Mouse (Mus musculus) heart, adult 11 months (tissue): ENCODE measurements around the gene Cbx1.
A peak's percentile ranks its signal among the peaks of the same experiment; 100 is the strongest.

Experiments
- DNase-seq: peaks from one replicate; pipeline ENCODE4 v3.0.0; 2022

Gene Cbx1

GRCm38 (mm10) chr11:96788871-96789795 is at the start of gene Cbx1:
Gene Cbx1 (plus strand): TSS chr11:96789127.
- peak; percentile 99 for DNase-seq

GRCm38 (mm10) chr11:96740796-96741195 is 48.1 kb upstream of the Cbx1 start:
- no peak for DNase-seq

- DNase-seq: no peak
These were observed 46.9 kb upstream of the Cbx1 start for GRCm38 (mm10) chr11:96741995-96742394.

GRCm38 (mm10) chr11:96743000-96743399 is 45.9 kb upstream of the Cbx1 start:
- no peak for DNase-seq

- no peak for DNase-seq
These were observed 45.0 kb upstream of the Cbx1 start for GRCm38 (mm10) chr11:96743891-96744290.

- DNase-seq: no peak
These were observed 42.3 kb upstream of the Cbx1 start for GRCm38 (mm10) chr11:96746648-96747047.

- no peak for DNase-seq
These were observed 41.4 kb upstream of the Cbx1 start for GRCm38 (mm10) chr11:96747555-96747954.

GRCm38 (mm10) chr11:96755298-96755697 is 33.6 kb upstream of the Cbx1 start:
- no peak for DNase-seq

GRCm38 (mm10) chr11:96757421-96757820 is 31.5 kb upstream of the Cbx1 start:
- DNase-seq: no peak

- no peak for DNase-seq
These were observed 30.5 kb upstream of the Cbx1 start for GRCm38 (mm10) chr11:96758402-96758801.

GRCm38 (mm10) chr11:96760042-96760441 is 28.9 kb upstream of the Cbx1 start:
- peak; percentile 96 for DNase-seq

- no peak for DNase-seq
These were observed 26.9 kb upstream of the Cbx1 start for GRCm38 (mm10) chr11:96761984-96762383.

GRCm38 (mm10) chr11:96762742-96763470 is 26.0 kb upstream of the Cbx1 start:
- peak; percentile 95 for DNase-seq

GRCm38 (mm10) chr11:96764511-96765350 is 24.2 kb upstream of the Cbx1 start:
- DNase-seq: peak; percentile 83

- peak; percentile 98 for DNase-seq
These were observed 23.3 kb upstream of the Cbx1 start for GRCm38 (mm10) chr11:96765645-96766044.

GRCm38 (mm10) chr11:96766555-96766954 is 22.4 kb upstream of the Cbx1 start:
- DNase-seq: no peak

- DNase-seq: peak; percentile 83
These were observed 21.8 kb upstream of the Cbx1 start for GRCm38 (mm10) chr11:96767096-96767495.

- DNase-seq: no peak
These were observed 20.7 kb upstream of the Cbx1 start for GRCm38 (mm10) chr11:96768240-96768639.

- DNase-seq: no peak
These were observed 17.5 kb upstream of the Cbx1 start for GRCm38 (mm10) chr11:96771274-96771975.

GRCm38 (mm10) chr11:96772413-96772812 is 16.5 kb upstream of the Cbx1 start:
- DNase-seq: no peak

- DNase-seq: no peak
These were observed 14.4 kb upstream of the Cbx1 start for GRCm38 (mm10) chr11:96774536-96774935.

GRCm38 (mm10) chr11:96775063-96775462 is 13.9 kb upstream of the Cbx1 start:
- DNase-seq: peak; percentile 94
